Comparison of ENCODE assay signal across 13 mouse cellular contexts in the genomic region with DNA sequence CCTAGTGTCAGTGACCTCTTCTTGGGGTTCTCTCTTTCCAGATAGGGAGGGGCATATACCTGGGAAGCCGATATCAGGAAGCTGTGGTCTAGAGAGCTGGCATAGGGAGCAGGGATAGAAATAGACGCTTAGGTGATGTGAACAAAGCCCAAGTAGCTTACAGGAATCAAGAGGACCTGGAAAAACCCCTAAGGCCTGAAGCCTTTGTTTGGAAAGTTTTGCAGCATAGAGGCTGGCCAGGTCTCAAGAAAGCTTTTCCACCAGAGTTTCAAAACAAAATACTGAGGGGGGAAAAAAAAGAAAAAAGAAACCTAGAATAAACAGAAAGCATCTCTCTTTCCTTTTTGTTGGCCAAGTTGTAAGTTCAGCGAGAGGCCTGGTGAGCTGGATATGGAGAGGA.
DNase-seq lines count a peak whose midpoint lies in the region; ATAC-seq and TF ChIP-seq lines count a peak whose summit lies in the region.
"Had no signal": no experiment of that assay in that cellular context is flagged by ENCODE, and none has a peak within 500 bp of the region (broad histone marks: within the 10 kb centered on the region; RNA-seq: fewer than 3 reads in every experiment).

No protein-coding gene starts in this region.

- no peak for TF ChIP-seq CTCF in hindbrain, postnatal 0 days (IDR thresholded peaks at IDR 0.05; ENCODE audit: low read depth)
- TF ChIP-seq CTCF in lung, postnatal 0 days (IDR thresholded peaks at IDR 0.05) = no peak

- 0 out of 2 replicates have a peak overlapping the region, but pooled peaks have one; percentile 64 for H3K27ac ChIP-seq in hindbrain, embryonic 10.5 days
- H3K27ac ChIP-seq in hindbrain, postnatal 0 days = no peak overlapping the region
- H3K27ac ChIP-seq in lung, postnatal 0 days (ENCODE audit: low read length) = peak overlapping the region; percentile 69
- H3K27ac ChIP-seq in embryonic facial prominence, embryonic 14.5 days (replicated peaks; ENCODE audit: low read depth, low read length) = peak overlapping the region; percentile 80
- H3K27ac ChIP-seq: midbrain, embryonic 12.5 days had no signal

- no peak for DNase-seq in hindbrain, embryonic 10.5 days (ENCODE audit: low spot score)
- no peak for DNase-seq in hindbrain, postnatal 0 days (ENCODE audit: low spot score)
- no peak for DNase-seq in lung, postnatal 0 days (ENCODE audit: low spot score)
- DNase-seq in lung, postnatal 10 days = no peak
- DNase-seq in embryonic facial prominence, embryonic 14.5 days (ENCODE audit: low spot score) = no peak
- DNase-seq in thymus, postnatal 36 days = no peak
- DNase-seq: adrenal gland, postnatal 36 days; cerebellum, adult 11 months; kidney, postnatal 25 days; thymus, postnatal 4 days had no signal

- H3K4me3 ChIP-seq in hindbrain, embryonic 10.5 days = no peak overlapping the region
- H3K4me3 ChIP-seq in hindbrain, postnatal 0 days (ENCODE audit: low read length) = no peak overlapping the region
- no peak overlapping the region for H3K4me3 ChIP-seq in lung, postnatal 0 days (ENCODE audit: low read depth, low read length)
- H3K4me3 ChIP-seq in embryonic facial prominence, embryonic 14.5 days (ENCODE audit: low read depth, low read length) = no peak overlapping the region
- H3K4me3 ChIP-seq in myocyte = no peak overlapping the region
- H3K4me3 ChIP-seq: midbrain, embryonic 12.5 days had no signal

- no peaks in the 10 kb centered on the region for H3K36me3 ChIP-seq in hindbrain, embryonic 10.5 days
- H3K36me3 ChIP-seq in hindbrain, postnatal 0 days (ENCODE audit: insufficient read depth, low read length) = no peaks in the 10 kb centered on the region
- no peaks in the 10 kb centered on the region for H3K36me3 ChIP-seq in lung, postnatal 0 days (ENCODE audit: insufficient read depth, low read length)
- H3K36me3 ChIP-seq in embryonic facial prominence, embryonic 14.5 days (ENCODE audit: control insufficient read depth, insufficient read depth, low read length) = no peaks in the 10 kb centered on the region
- H3K36me3 ChIP-seq in myocyte (ENCODE audit: control insufficient read depth, insufficient read depth) = no peaks in the 10 kb centered on the region
- H3K36me3 ChIP-seq: midbrain, embryonic 12.5 days had no signal

- H3ac ChIP-seq in myocyte (ENCODE audit: control insufficient read depth, insufficient read length) = no peak overlapping the region

- peaks cover 22% of the 10 kb centered on the region for H3K4me1 ChIP-seq in hindbrain, embryonic 10.5 days (replicated peaks)
- H3K4me1 ChIP-seq in hindbrain, postnatal 0 days (ENCODE audit: insufficient read depth, low read length) = no peaks in the 10 kb centered on the region
- H3K4me1 ChIP-seq in lung, postnatal 0 days (ENCODE audit: insufficient read depth, low read depth, low read length) = peaks cover 8% of the 10 kb centered on the region; the same call in 1 of the 2 replicates
- peaks cover 9% of the 10 kb centered on the region for H3K4me1 ChIP-seq in embryonic facial prominence, embryonic 14.5 days (ENCODE audit: control insufficient read depth, insufficient read depth, low read length)

- no peak for TF ChIP-seq EP300 in lung, postnatal 0 days (IDR thresholded peaks at IDR 0.05)

- H3K9ac ChIP-seq in hindbrain, postnatal 0 days (replicated peaks; ENCODE audit: low read length) = no peak overlapping the region
- H3K9ac ChIP-seq in lung, postnatal 0 days (replicated peaks; ENCODE audit: low read depth) = no peak overlapping the region
- H3K9ac ChIP-seq in embryonic facial prominence, embryonic 14.5 days (ENCODE audit: low read depth, low read length) = no peak overlapping the region
- H3K9ac ChIP-seq: midbrain, embryonic 12.5 days had no signal

- H3K27me3 ChIP-seq in hindbrain, embryonic 10.5 days (ENCODE audit: insufficient read depth, poor library complexity, severe bottlenecking) = no peaks in the 10 kb centered on the region
- H3K27me3 ChIP-seq in hindbrain, postnatal 0 days (ENCODE audit: insufficient read depth, low read length) = no peaks in the 10 kb centered on the region
- H3K27me3 ChIP-seq in lung, postnatal 0 days (replicated peaks; ENCODE audit: insufficient read depth, low read length) = no peaks in the 10 kb centered on the region
- no peaks in the 10 kb centered on the region for H3K27me3 ChIP-seq in embryonic facial prominence, embryonic 14.5 days (replicated peaks; ENCODE audit: control insufficient read depth, insufficient read depth, low read length)
- no peaks in the 10 kb centered on the region for H3K27me3 ChIP-seq in myocyte (ENCODE audit: control insufficient read depth, insufficient read depth, insufficient read length)
- H3K27me3 ChIP-seq: midbrain, embryonic 12.5 days had no signal

- WGBS in hindbrain, embryonic 10.5 days = 80% methylated on average over 3 of the region's 3 CpGs
- 71% methylated on average over 3 of the region's 3 CpGs for WGBS in hindbrain, postnatal 0 days
- WGBS in lung, postnatal 0 days = 42% methylated on average over 3 of the region's 3 CpGs
- WGBS in embryonic facial prominence, embryonic 14.5 days = 69% methylated on average over 3 of the region's 3 CpGs

- ATAC-seq in hindbrain, postnatal 0 days = no peak
- no peak for ATAC-seq in lung, postnatal 0 days
- no peak for ATAC-seq in embryonic facial prominence, embryonic 14.5 days (ENCODE audit: low read depth)
- ATAC-seq: hindbrain, embryonic 16.5 days had no signal

- no peaks in the 10 kb centered on the region for H3K9me3 ChIP-seq in hindbrain, embryonic 10.5 days
- no peaks in the 10 kb centered on the region for H3K9me3 ChIP-seq in hindbrain, postnatal 0 days (ENCODE audit: low read length)
- no peaks in the 10 kb centered on the region for H3K9me3 ChIP-seq in lung, postnatal 0 days (ENCODE audit: low read length)
- H3K9me3 ChIP-seq in embryonic facial prominence, embryonic 14.5 days (ENCODE audit: control insufficient read depth, low read length) = no peaks in the 10 kb centered on the region
- H3K9me3 ChIP-seq: midbrain, embryonic 12.5 days had no signal

- no peak overlapping the region for H3K4me2 ChIP-seq in hindbrain, postnatal 0 days (ENCODE audit: low read depth, low read length)
- 0 out of 2 replicates have a peak overlapping the region, but pooled peaks have one; percentile 27 for H3K4me2 ChIP-seq in lung, postnatal 0 days (replicated peaks; ENCODE audit: low read depth, low read length)
- no peak overlapping the region for H3K4me2 ChIP-seq in embryonic facial prominence, embryonic 14.5 days (ENCODE audit: low read depth, low read length)
- H3K4me2 ChIP-seq in myocyte (ENCODE audit: low read depth) = peak overlapping the region; percentile 68
- H3K4me2 ChIP-seq: midbrain, embryonic 12.5 days had no signal

- no peak for TF ChIP-seq POLR2A in myocyte (IDR thresholded peaks at IDR 0.05; ENCODE audit: insufficient read length, low read depth)

- no peaks in the 10 kb centered on the region for H3K79me2 ChIP-seq in myocyte (ENCODE audit: control insufficient read depth, insufficient read depth)

TF ChIP-seq in myocyte, 11 proteins besides CTCF, POLR2A, EP300 and RAD21:
- no peak for TF ChIP-seq MYOD1 (IDR thresholded peaks at IDR 0.05; ENCODE audit: control insufficient read depth in 1 of 3, insufficient read length in 2 of 3, low read depth in 2 of 3)

Comparison
In these comparisons a context has a peak if more than half of its experiments do, and no peak if none do; other contexts are left out.
1. H3K4me2 ChIP-seq: peak in lung, postnatal 0 days (single experiment) and myocyte (single experiment); none in hindbrain, postnatal 0 days (single experiment) and embryonic facial prominence, embryonic 14.5 days (single experiment).